ENCODE assay signal across 15 mouse cellular contexts in the genomic region with DNA sequence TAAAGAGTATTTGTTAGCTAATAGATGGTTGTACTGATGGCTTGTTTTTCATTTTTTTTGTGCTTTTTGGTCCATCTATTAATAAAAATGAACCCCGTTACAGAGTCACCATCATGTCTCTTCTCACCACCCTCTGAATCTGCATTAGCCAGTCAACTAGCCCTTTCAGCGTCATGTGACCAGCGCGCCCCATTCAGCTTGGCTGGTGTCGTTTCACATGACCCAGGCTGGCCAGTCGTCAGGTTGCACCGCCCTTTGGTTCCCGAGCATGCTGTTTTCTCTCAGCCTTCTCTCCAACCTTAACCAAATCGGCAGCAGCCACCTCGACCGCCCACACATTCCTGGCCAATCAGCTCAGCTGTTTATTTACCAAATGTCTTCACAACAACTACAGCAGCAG. TPM values are rescaled to one million over a fixed set of nuclear protein-coding genes. Genes with fewer than 3 reads are reported as not detected.
DNase-seq lines count a peak whose midpoint lies in the region; ATAC-seq and TF ChIP-seq lines count a peak whose summit lies in the region.
"Had no signal": no experiment of that assay in that cellular context is flagged by ENCODE, and none has a peak within 500 bp of the region (broad histone marks: within the 10 kb centered on the region; RNA-seq: fewer than 3 reads in every experiment).

No protein-coding gene starts in this region.

- peaks cover 99% of the 10 kb centered on the region for H3K36me3 ChIP-seq in E14TG2a.4 (ENCODE audit: insufficient read depth, low read length)

- no peak for ATAC-seq in CD4-positive, CD25-positive, alpha-beta regulatory T cell, adult 4 months
- peak; percentile 56; the same call in 1 of the 2 replicates for ATAC-seq in granulocyte monocyte progenitor cell, adult 5-6 weeks (replicated peaks; ENCODE audit: poor library complexity, severe bottlenecking)
- ATAC-seq: forebrain, embryonic 16.5 days had no signal

- no peak for TF ChIP-seq CTCF in E14TG2a.4 (conservative IDR thresholded peaks at IDR 0.05; ENCODE audit: low read length)

- peak overlapping the region; percentile 97 for H3K4me3 ChIP-seq in E14TG2a.4 (replicated peaks; ENCODE audit: low read length)
- H3K4me3 ChIP-seq: limb, embryonic 15.5 days; neural tube, embryonic 12.5 days had no signal

- DNase-seq in CD4-positive, CD25-positive, alpha-beta regulatory T cell, adult 2 months (ENCODE audit: low read depth, low spot score), result peak; percentile 49
- DNase-seq in kidney, adult 9 months, result peak; percentile 47
- no peak for DNase-seq in kidney, postnatal 14 days
- DNase-seq in spleen, postnatal 36 days (ENCODE audit: low spot score in 2 of 2), result no peak
- no peak for DNase-seq in thymus, postnatal 14 days
- DNase-seq: adrenal gland, adult 2 months; lung, postnatal 10 days; midbrain, embryonic 14.5 days; retina, postnatal 1 day had no signal

- H3K4me1 ChIP-seq in E14TG2a.4 (replicated peaks; ENCODE audit: low read depth, low read length), result peaks cover 55% of the 10 kb centered on the region

- H3K27me3 ChIP-seq in E14TG2a.4 (ENCODE audit: insufficient read depth, low read length), result no peaks in the 10 kb centered on the region
- H3K27me3 ChIP-seq: limb, embryonic 15.5 days; neural tube, embryonic 12.5 days had no signal

- no peaks in the 10 kb centered on the region for H3K9me3 ChIP-seq in E14TG2a.4 (ENCODE audit: low read length)
- H3K9me3 ChIP-seq: limb, embryonic 15.5 days; neural tube, embryonic 12.5 days had no signal

RNA-seq across cellular contexts. Expression of gene Srsf3, which starts 6.9 kb away (rescaled TPM):
- 100 to 1,000 TPM; 232 to 397 TPM for polyA plus RNA-seq in CD4-positive, CD25-positive, alpha-beta regulatory T cell, adult 4 months (2017; shearing (Covaris generic))
- 474 and 486 TPM in 2 replicates for total RNA-seq in granulocyte monocyte progenitor cell, adult 5-6 weeks (2014; fragmentation: Nextera tagmentation)
- total RNA-seq in granulocyte monocyte progenitor cell, adult 5-6 weeks (2017), result 734 and 859 TPM in 2 replicates

RNA-seq across cellular contexts. Expression of gene Stk38, which starts 31.6 kb away (rescaled TPM):
- 100 to 1,000 TPM; 223 to 306 TPM for polyA plus RNA-seq in CD4-positive, CD25-positive, alpha-beta regulatory T cell, adult 4 months (2017; shearing (Covaris generic))
- 99.0 and 116 TPM in 2 replicates for total RNA-seq in granulocyte monocyte progenitor cell, adult 5-6 weeks (2014; fragmentation: Nextera tagmentation)
- 51.6 and 58.2 TPM in 2 replicates for total RNA-seq in granulocyte monocyte progenitor cell, adult 5-6 weeks (2017)

RNA-seq across cellular contexts. Expression of gene Cdkn1a, which starts 51.4 kb away (rescaled TPM):
- polyA plus RNA-seq in CD4-positive, CD25-positive, alpha-beta regulatory T cell, adult 4 months (2017; shearing (Covaris generic)), result 1 to 10 TPM; 2.5 to 4.6 TPM
- total RNA-seq in granulocyte monocyte progenitor cell, adult 5-6 weeks (2014; fragmentation: Nextera tagmentation), result 8.2 and 9.8 TPM in 2 replicates
- 1.3 and 3.2 TPM in 2 replicates for total RNA-seq in granulocyte monocyte progenitor cell, adult 5-6 weeks (2017)

Comparison
In these comparisons a context has a peak if more than half of its experiments do, and no peak if none do; other contexts are left out.
1. DNase-seq: peak in CD4-positive, CD25-positive, alpha-beta regulatory T cell, adult 2 months (single experiment) and kidney, adult 9 months (single experiment); none in kidney, postnatal 14 days (single experiment), spleen, postnatal 36 days (0 of 2) and thymus, postnatal 14 days (single experiment).